Mouse (Mus musculus) neural tube, embryonic 12.5 days (tissue): ENCODE data around the gene Gm20388. TPM values are rescaled to one million over a fixed set of nuclear protein-coding genes. Genes with fewer than 3 reads are reported as not detected.
"Not testable (repeated sequence)": the region's sequence is repeated elsewhere in the genome, so short reads cannot be mapped to it uniquely, and the experiment has no call there.

Source experiments
- ATAC-seq: fragments of 200-750 bp; cut with Nextera tagmentation; 2 replicates; pipeline ENCODE4 v1.8.0; 2017; ENCODE audit warnings: low read depth, mild to moderate bottlenecking, moderate TSS enrichment, moderate library complexity; ENCODE audit not compliant: low FRiP score
- H3K27ac ChIP-seq: fragments of 300-500 bp; sonication (generic); 2 replicates; pipeline ENCODE4 v1.5.1; 2016
- H3K27me3 ChIP-seq: fragments of 300-500 bp; sonication (generic); replicated peaks from 2 replicates; pipeline ENCODE4 v1.6.1; 2016; ENCODE audit warnings: mild to moderate bottlenecking
- H3K36me3 ChIP-seq: fragments of 300-500 bp; sonication (generic); 2 replicates; pipeline ENCODE4 v1.6.1; 2016; ENCODE audit warnings: mild to moderate bottlenecking
- H3K4me1 ChIP-seq: fragments of 300-500 bp; sonication (generic); 2 replicates; pipeline ENCODE4 v1.6.1; 2016
- H3K4me2 ChIP-seq: fragments of 300-500 bp; sonication (generic); replicated peaks from 2 replicates; pipeline ENCODE4 v1.6.1; 2016; ENCODE audit warnings: mild to moderate bottlenecking
- H3K4me3 ChIP-seq: fragments of 300-500 bp; sonication (generic); 2 replicates; pipeline ENCODE4 v1.5.1; 2016
- H3K9ac ChIP-seq: fragments of 300-500 bp; sonication (generic); 2 replicates; pipeline ENCODE4 v1.6.1; 2016; ENCODE audit warnings: mild to moderate bottlenecking
- H3K9me3 ChIP-seq: fragments of 300-500 bp; sonication (generic); 2 replicates; pipeline ENCODE4 v1.6.1; 2016; ENCODE audit warnings: mild to moderate bottlenecking
- WGBS: fragments of 180-500 bp; shearing (Covaris S2); methylation state at CpG from one replicate; pipeline ENCODE4 v1.1.7; 2016; 5-methylcytosine and 5-hydroxymethylcytosine counted together
- polyA plus RNA-seq: library from polyadenylated mRNA; unstranded; fragments of >200 nt; fragmentation: Nextera tagmentation; extraction: Ambion mirVana; gene quantifications from 2 replicates; pipeline ENCODE4 v1.2.1, GENCODE M21; 2016

Gm20388 gene
- polyA plus RNA-seq, 1 experiment from 2014 or later: not detected

DNA sequence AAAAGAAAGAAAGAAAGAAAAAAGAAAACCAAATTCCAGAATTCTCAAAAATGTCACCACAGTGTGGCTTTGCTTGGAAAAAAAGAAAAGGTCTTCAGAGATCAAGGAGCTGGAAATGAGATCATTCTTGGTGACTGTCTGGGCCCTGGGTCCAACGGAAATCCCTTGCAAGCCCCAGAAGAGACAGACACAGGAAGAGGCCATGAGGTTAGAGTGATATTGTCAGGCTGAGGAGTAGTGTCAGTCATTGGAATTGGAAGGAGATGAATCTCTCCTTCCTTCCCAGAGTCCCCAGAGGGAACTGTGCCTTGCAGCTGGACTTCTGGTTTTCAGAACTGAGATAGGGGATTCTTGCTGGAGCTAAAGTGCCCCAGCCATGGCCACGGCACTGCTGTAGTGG is 788.9 kb downstream of the Gm20388 start:
- Histone ChIP-seq H3K4me1 (peaks cover 3% of the 10 kb centered on the region; the same call in 1 of the 2 replicates), H3K27ac (no peak overlapping the region), H3K36me3 (no peaks in the 10 kb centered on the region), H3K4me3 (no peak overlapping the region), H3K27me3 (no peaks in the 10 kb centered on the region), H3K9me3 (no peaks in the 10 kb centered on the region; the same call in 1 of the 2 replicates), H3K4me2 (no peak overlapping the region), H3K9ac (no peak overlapping the region)
- ATAC-seq: no peak
- 82% methylated on average over 2 of the region's 2 CpGs for WGBS

DNA sequence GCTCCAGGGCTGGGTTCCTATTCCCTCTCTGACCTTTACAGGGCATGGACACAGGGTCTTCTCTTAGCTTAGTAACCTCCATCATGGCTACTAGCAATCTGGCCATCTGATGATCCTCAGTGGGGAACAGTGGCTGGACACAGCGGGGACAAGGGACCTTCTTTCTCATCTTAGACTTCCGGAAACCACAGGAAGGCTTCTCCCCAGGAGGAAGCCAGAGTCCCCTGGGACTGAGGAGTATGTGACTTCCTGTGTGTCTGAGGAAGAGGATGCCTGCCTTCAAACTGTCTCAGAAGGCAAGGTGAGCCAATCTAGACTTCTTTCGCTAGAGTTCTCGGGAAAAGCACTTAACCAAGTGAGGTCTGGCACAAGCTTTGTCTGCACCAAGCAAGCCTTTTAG is 789.4 kb downstream of the Gm20388 start:
- Histone ChIP-seq H3K27ac (no peak overlapping the region), H3K4me1 (peaks cover 4% of the 10 kb centered on the region; the same call in 1 of the 2 replicates), H3K4me3 (no peak overlapping the region), H3K9ac (no peak overlapping the region), H3K9me3 (no peaks in the 10 kb centered on the region; the same call in 1 of the 2 replicates), H3K4me2 (no peak overlapping the region), H3K36me3 (no peaks in the 10 kb centered on the region), H3K27me3 (no peaks in the 10 kb centered on the region)
- ATAC-seq: no peak
- WGBS: 88% methylated on average over 4 of the region's 4 CpGs

DNA sequence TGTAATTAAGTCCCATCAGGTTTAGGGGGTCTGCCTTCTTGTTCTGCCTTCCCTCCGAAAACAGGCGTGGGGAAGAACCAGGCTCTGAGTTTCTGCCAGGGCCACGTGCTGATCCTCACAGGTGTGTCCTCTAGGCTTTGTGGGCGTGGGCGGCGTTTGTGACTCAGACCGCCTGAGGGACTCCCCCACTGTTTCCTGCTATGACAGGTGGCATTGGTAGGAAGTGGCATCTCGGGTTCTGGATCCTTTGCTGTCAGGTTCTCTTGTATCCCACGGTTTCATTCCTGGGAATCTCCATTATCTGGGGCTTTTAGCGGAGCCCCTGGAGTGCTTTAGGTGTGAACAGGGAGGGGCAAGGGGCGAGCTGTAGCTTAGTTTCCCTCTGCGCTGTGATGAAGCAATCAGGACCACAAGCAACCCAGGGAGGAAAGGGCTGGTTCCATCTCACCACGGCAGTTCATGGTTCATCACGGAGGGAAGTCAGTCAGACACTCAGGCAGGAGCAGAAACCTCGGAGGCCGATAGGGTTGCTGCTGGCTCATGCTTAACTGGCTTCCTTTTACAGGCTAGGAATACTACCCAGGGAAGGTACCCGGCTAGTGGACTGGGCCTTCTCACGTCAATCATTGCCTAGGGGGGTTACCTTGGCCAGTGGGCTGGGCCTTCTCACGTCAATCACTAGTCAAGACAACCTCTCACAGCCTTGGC is 791.3 kb downstream of the Gm20388 start:
- no peak for ATAC-seq
- Histone ChIP-seq H3K4me1 (peaks cover 4% of the 10 kb centered on the region; the same call in 1 of the 2 replicates), H3K27me3 (no peaks in the 10 kb centered on the region), H3K36me3 (no peaks in the 10 kb centered on the region), H3K9me3 (no peaks in the 10 kb centered on the region; the same call in 1 of the 2 replicates), H3K9ac (no peak overlapping the region), H3K4me2 (no peak overlapping the region), H3K27ac (no peak overlapping the region), H3K4me3 (no peak overlapping the region)
- WGBS: 64% methylated on average over 19 of the region's 19 CpGs

DNA sequence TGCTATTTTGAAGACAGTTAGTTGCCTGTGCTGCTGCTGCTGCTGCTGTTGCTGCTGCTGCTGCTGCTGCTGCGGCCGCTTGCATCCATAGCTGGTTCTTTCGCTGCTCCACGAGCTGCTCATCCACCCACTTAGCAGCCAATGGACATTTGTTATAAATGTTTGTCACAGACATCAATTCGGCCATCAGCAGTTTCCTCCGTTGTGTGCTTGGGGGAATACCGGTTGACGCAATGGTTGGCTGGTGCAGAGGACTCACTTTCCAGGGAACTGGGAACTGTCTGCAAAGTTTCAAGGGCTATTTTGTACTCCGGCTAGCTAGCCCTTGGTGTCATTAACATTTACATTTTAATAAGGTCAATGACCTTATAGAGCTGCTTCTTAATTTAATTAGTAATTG is 793.6 kb downstream of the Gm20388 start:
- Histone ChIP-seq H3K4me3 (no peak overlapping the region), H3K36me3 (no peaks in the 10 kb centered on the region), H3K4me1 (peaks cover 4% of the 10 kb centered on the region; the same call in 1 of the 2 replicates), H3K9ac (no peak overlapping the region), H3K9me3 (no peaks in the 10 kb centered on the region), H3K4me2 (no peak overlapping the region), H3K27me3 (no peaks in the 10 kb centered on the region), H3K27ac (no peak overlapping the region)
- ATAC-seq: no peak
- 22% methylated on average over 9 of the region's 9 CpGs for WGBS

DNA sequence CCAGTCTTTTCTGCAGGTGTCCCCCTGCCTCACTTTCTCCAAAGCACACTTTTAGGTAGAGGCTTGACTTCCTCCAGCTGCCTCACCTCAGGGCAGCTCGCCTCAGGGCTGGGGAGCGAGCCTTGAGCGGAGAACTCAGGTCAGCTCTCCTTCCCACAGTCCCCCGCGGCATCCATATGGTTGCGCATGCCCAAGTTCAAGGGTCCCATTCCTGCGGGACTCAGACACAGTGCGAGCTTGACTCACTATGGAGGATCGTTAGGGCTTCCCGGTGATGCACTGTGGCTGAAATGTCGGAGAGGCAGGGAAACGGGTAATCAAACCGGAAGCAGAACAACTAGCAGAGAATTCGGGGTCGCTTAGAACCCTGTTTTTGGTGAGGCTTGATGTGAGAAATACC is 794.5 kb downstream of the Gm20388 start:
- Histone ChIP-seq H3K9ac (no peak overlapping the region), H3K9me3 (no peaks in the 10 kb centered on the region), H3K36me3 (no peaks in the 10 kb centered on the region), H3K4me3 (no peak overlapping the region), H3K27ac (no peak overlapping the region), H3K4me2 (no peak overlapping the region), H3K4me1 (peaks cover 4% of the 10 kb centered on the region; the same call in 1 of the 2 replicates), H3K27me3 (no peaks in the 10 kb centered on the region)
- WGBS: 78% methylated on average over 15 of the region's 15 CpGs
- ATAC-seq: no peak

- Histone ChIP-seq H3K9me3 (no peaks in the 10 kb centered on the region), H3K9ac (no peak overlapping the region), H3K4me1 (peaks cover 4% of the 10 kb centered on the region; the same call in 1 of the 2 replicates), H3K36me3 (no peaks in the 10 kb centered on the region), H3K27ac (no peak overlapping the region), H3K4me3 (no peak overlapping the region), H3K4me2 (no peak overlapping the region), H3K27me3 (no peaks in the 10 kb centered on the region)
- WGBS: 87% methylated on average over 3 of the region's 3 CpGs
- ATAC-seq: no peak
These were observed 795.6 kb downstream of the Gm20388 start for GRCm38 (mm10) chr8:120706193-120706592.

GRCm38 (mm10) chr8:120709176-120709575 is 798.5 kb downstream of the Gm20388 start:
- Histone ChIP-seq H3K9ac (no peak overlapping the region), H3K4me3 (no peak overlapping the region), H3K36me3 (no peaks in the 10 kb centered on the region), H3K4me2 (no peak overlapping the region), H3K9me3 (no peaks in the 10 kb centered on the region), H3K27me3 (no peaks in the 10 kb centered on the region), H3K27ac (no peak overlapping the region), H3K4me1 (peaks cover 4% of the 10 kb centered on the region; the same call in 1 of the 2 replicates)
- ATAC-seq: no peak
- 83% methylated on average over 10 of the region's 10 CpGs for WGBS

- no peak for ATAC-seq
- H3K9me3 ChIP-seq: no peaks in the 10 kb centered on the region
- H3K36me3 ChIP-seq: no peaks in the 10 kb centered on the region
- H3K4me2 ChIP-seq: no peak overlapping the region
- no peaks in the 10 kb centered on the region for H3K27me3 ChIP-seq
- no peak overlapping the region for H3K27ac ChIP-seq
- H3K9ac ChIP-seq: no peak overlapping the region
- WGBS: 78% methylated on average over 6 of the region's 6 CpGs
- no peaks in the 10 kb centered on the region for H3K4me1 ChIP-seq
- H3K4me3 ChIP-seq: no peak overlapping the region
These were observed 804.6 kb downstream of the Gm20388 start for GRCm38 (mm10) chr8:120715200-120715599.

- ATAC-seq: no peak
- no peak overlapping the region for H3K27ac ChIP-seq
- H3K4me3 ChIP-seq: no peak overlapping the region
- WGBS: 84% methylated on average over 15 of the region's 15 CpGs
- no peaks in the 10 kb centered on the region for H3K27me3 ChIP-seq
- no peak overlapping the region for H3K9ac ChIP-seq
- H3K4me1 ChIP-seq: no peaks in the 10 kb centered on the region
- H3K4me2 ChIP-seq: no peak overlapping the region
- H3K36me3 ChIP-seq: no peaks in the 10 kb centered on the region
- no peaks in the 10 kb centered on the region for H3K9me3 ChIP-seq
These were observed 805.5 kb downstream of the Gm20388 start for GRCm38 (mm10) chr8:120715996-120716680.

- WGBS: 75% methylated on average over 19 of the region's 19 CpGs
- no peak overlapping the region for H3K27ac ChIP-seq
- H3K27me3 ChIP-seq: no peaks in the 10 kb centered on the region
- no peaks in the 10 kb centered on the region for H3K9me3 ChIP-seq
- no peak overlapping the region for H3K4me2 ChIP-seq
- H3K4me1 ChIP-seq: no peaks in the 10 kb centered on the region
- H3K36me3 ChIP-seq: no peaks in the 10 kb centered on the region
- no peak for ATAC-seq
- no peak overlapping the region for H3K9ac ChIP-seq
- no peak overlapping the region for H3K4me3 ChIP-seq
These were observed 809.1 kb downstream of the Gm20388 start for GRCm38 (mm10) chr8:120719586-120720236.

DNA sequence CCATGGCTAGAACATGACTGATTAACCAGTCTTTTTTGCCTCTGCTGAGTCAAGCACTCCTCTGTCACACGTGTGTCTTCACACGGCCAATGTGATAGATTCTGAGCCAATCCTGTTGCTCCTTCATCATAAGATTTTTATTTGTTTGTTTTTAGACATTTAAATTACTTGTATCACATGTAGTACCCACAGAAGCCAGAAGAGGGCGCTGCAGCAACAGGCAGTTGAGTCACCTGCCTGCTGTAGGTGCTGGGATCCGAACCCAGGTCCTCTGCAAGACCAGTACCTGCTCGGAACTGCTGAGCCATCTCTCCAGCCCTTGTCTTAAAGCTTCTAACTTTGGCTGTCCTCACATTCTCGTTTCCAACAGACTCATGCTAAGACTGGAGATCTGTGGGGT is 812.4 kb downstream of the Gm20388 start:
- WGBS: 71% methylated on average over 6 of the region's 6 CpGs
- Histone ChIP-seq H3K36me3 (no peaks in the 10 kb centered on the region), H3K27me3 (no peaks in the 10 kb centered on the region), H3K4me3 (no peak overlapping the region), H3K27ac (no peak overlapping the region), H3K4me1 (no peaks in the 10 kb centered on the region), H3K9ac (no peak overlapping the region), H3K4me2 (no peak overlapping the region), H3K9me3 (no peaks in the 10 kb centered on the region)
- ATAC-seq: no peak

DNA sequence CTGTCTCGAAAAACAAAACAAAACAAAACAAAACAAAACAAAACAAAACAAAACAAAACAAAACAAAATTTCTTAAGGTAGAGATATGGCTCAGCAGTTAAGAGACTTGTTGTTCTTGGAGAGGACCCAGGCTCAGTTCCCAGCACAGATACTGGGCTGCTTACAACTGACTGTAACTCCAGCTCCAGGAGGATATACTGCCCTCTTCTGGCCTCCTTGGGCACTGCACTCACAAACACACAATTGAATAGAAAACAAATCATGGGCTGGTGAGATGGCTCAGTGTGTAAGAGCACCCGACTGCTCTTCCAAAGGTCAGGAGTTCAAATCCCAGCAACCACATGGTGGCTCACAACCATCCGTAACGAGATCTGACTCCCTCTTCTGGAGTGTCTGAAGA is 813.5 kb downstream of the Gm20388 start:
- H3K4me1 ChIP-seq, H3K9ac ChIP-seq, H3K27ac ChIP-seq, H3K9me3 ChIP-seq, H3K27me3 ChIP-seq, H3K36me3 ChIP-seq, ATAC-seq, H3K4me2 ChIP-seq, H3K4me3 ChIP-seq: not testable (repeated sequence)
- WGBS: 87% methylated on average over 4 of the region's 4 CpGs
